Mouse (Mus musculus) thymus, postnatal 10 days (tissue): ENCODE measurements around the gene Ppip5k1.

ENCODE experiments used
- DNase-seq, 2 experiments: peaks; one replicate each; pipeline ENCODE4 v3.0.0; 2021; ENCODE audit warnings: low spot score in 2 of 2

The Ppip5k1 gene

DNA sequence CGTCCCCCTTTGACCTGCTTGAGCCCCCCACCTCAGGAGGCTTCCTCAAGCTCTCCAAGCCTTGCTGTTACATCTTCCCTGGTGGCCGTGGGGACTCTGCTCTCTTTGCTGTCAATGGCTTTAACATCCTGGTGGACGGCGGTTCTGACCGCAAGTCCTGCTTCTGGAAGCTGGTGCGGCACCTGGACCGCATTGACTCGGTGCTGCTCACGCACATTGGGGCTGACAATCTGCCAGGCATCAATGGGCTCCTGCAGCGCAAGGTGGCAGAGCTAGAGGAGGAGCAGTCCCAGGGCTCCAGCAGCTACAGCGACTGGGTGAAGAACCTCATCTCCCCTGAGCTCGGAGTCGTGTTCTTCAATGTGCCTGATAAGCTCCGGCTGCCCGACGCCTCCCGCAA is 55.7 kb downstream of the Ppip5k1 start:
- DNase-seq, result no peak

DNA sequence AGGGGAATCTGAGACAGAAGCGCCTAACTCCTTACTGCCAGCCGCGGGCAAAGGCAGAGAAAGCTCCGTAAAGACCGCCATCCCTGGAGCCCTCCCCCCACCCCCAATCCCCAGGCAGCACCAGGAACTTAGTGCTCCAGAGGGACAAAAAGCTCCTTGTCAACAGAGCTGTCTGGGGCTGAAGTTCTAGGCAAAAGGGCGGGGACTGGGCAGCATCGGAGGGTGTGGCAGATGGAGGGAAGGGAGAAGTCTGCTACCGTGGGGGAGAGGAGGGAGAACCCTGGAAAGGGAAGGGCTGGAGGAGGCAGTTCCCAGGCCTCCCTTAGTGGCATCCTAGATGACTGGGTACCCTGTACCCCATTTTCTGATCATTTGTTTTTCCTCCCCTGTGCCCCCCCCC is 57.1 kb downstream of the Ppip5k1 start:
- no peak for DNase-seq

DNA sequence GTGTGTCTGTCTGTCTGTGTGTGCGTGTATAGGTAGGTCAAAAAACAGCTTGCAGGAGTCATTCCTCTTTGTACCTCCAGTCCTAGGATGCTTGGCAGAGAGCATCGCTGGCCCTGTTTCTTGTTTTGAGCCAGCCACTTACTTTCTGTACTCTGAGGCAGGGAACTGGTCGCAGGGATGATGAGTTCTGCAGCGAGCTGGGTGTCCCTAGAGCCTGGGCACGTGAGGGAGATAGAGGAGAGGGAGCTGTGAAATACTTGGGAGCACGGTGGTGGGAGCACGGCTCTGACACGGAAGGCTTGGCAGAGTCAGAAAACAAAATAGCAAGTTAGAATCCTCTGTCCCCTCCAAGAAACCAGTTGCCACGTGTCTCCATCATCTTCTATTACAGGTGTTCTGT is 57.5 kb downstream of the Ppip5k1 start:
- DNase-seq, result no peak

DNA sequence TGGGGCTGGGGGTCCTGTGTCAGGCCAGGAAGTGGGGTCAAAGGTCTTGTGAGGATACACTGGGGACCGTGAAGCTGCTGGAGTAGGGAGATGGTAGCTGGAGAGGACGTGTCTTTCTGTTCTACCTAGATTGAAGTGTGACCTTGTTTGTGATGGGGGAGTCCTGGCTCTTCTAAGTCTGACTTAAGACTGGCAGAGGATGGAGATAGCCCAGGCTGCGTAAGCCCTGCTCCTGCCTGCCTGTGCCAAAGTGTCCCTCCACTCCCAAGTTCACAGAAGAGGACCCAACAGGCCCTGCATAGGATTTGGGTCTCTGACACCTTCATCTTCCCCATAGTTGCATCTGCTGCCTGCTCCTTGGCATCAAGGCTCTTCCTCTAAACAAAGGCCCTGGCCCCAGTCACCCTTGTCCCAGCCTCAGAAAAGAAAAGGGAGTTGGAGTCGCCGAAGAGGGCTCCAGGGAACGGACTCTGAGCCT is 58.4 kb downstream of the Ppip5k1 start:
- DNase-seq, result no peak

DNA sequence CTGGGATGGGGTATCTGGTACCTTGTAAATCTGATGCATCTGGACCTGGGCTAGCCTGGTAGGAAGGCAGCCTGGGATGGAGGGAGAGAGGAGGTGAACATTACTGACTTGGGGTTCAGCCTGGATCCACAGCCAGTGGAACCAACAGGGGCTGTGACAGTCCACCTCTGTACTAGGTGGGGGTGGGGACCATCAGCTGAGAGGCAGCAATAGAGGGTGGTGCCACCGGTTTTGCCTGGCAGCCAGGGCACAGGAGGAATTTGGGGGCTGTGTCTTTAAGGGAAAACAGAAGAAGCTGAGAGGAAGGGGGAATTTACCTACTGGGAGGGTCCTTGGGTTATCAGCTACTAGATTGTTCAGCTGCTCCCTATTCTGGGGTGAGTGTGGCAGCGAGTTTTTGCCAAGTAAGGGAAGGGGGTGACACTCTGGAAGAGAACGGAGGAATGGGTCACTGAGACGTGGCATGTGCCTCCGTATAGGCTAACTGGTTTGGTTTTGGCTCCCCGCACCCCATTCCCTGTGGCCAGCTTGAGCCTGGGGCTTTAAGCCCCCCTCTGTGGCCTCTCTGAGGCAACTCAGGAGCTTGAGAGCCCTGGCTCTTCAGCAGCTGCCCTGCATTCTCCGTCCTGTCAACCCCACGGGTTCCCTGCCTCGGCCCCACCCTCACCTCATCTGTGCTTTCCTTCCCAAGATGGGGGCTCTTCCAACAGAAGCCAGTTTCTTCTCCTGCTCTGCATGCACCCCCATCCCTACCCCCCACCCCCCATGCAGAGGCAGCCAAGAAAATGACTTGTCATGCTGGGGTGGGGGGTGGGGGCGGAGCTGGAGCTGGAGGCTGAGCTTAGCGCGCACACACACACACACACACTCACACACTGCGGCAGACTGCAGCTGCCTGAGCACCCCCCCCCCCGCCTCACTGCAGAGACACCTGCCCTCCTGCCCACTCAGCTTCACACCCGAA is 59.3 kb downstream of the Ppip5k1 start:
- peak; percentile 16 to 34 for DNase-seq

GRCm38 (mm10) chr2:121294753-121295607 is 60.2 kb downstream of the Ppip5k1 start:
- no peak for DNase-seq

- no peak for DNase-seq
Observed at GRCm38 (mm10) chr2:121294182-121294581, 61.0 kb downstream of the Ppip5k1 start.

DNA sequence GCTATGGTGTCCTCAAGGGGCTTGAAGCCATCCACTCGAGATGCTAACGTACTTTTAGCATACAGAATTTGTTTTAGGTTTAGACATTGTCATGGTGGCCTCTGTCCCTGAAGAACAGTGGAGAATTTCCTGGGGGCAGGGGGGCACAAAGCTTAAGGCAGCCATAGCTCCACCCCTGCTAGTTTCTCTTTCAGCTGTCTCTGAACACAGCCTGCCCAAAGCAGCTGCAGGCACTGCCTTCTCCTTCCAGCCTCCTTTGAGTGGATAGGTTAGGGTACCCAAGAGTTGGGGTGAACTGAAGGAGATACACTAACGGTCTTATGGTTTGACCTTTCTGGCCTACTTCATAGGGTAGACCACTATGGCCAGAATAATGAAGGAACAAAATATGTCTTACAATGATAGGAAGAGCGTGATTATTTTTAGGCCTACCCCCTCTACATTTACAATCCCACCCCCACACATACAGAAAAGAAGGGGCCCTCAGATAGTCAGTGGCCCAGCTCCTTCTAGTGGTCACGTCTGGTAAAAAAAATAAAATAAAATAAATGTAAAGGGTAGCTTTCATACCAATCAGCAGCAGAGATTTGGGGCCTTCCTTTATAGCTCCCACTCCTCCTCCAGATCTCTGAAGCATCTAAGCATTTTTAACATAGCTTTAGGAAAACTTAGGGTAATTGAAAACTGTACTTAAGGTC is 62.7 kb downstream of the Ppip5k1 start:
- DNase-seq, result no peak

GRCm38 (mm10) chr2:121289730-121290540 is 65.3 kb downstream of the Ppip5k1 start:
- no peak for DNase-seq

DNA sequence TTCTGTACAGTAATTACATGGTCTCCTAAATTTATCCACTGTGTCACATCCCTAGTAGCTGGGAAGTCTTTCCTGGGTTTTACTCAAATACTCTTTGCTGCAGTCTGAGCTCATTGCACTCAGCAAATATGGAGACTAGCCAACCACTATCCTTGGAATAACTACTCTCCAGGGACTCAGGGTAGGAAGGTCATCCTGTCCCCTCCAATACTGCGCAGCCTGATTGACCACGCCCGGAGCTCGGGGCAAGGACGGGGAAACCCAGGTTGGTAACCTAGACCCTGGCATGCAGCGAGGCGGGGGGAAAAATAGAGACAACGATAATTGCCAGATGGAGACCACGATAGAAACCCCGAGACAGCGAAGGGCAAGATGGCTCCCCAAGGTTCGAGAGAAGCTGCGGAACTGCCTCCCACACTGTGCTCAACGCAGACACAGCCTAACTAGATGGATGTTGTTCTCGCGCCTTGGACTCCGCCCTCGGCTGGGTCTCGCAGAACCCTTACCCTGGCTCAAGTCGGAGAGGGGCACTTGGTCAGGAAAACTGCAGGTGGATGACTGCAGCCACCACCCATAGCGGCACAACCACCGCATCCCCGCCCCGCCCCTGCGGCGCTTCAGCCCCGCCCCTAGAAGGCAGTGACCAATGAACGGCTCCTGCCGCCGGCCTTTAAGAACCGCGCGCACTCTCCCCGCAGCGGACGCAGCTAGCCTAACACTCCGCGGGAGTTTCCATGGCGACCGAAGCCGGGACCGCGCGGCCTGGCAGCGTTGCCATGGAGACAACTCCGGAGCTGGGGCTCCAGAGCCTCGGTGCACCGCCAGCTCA is 66.1 kb downstream of the Ppip5k1 start, which contains the start of gene Map1a:
Map1a (plus strand) TSS at position 700 of the 829 bp plus-strand sequence.
- peak; percentile 78 to 81 for DNase-seq

GRCm38 (mm10) chr2:121287850-121288249 is 67.3 kb downstream of the Ppip5k1 start:
- no peak for DNase-seq

- no peak for DNase-seq
Observed at GRCm38 (mm10) chr2:121271928-121272516, 83.2 kb downstream of the Ppip5k1 start.

DNA sequence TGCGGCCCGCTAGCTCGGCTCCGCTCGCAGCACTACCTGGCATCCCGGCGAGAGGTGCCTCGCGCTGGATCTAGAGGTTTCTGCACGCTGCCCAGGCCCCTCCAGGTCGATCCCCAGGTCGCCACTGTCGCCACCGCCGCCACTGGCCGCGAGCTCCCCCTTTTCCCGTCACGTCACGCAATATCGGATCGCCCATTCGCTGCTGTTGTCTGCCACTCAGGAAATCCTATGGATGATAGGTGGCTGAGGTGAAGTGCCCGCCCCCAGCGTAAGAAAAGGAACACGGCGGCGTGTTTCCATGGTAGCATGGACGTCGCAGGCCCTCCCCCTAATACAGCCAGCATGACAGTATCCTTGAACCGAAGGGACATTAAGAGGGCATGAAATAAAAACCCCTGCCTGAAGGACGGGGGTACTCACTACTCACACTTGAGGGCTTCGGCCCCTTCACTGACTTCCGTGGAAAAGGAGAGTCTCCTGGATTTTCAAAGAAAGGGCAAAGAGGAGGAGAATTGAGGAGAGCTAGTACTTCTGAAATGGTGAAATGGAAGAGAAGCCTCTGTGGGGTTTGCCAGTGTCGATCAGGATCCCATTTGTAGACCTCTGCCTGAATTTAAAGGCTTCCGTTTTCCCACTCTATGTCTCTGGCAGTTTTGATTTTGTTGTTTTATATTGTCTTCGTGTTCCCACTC is 83.8 kb downstream of the Ppip5k1 start, which contains the start of gene Trp53bp1:
Trp53bp1 (minus strand) TSS at position 172 of the 692 bp plus-strand sequence.
- peak; percentile 89 for DNase-seq

DNA sequence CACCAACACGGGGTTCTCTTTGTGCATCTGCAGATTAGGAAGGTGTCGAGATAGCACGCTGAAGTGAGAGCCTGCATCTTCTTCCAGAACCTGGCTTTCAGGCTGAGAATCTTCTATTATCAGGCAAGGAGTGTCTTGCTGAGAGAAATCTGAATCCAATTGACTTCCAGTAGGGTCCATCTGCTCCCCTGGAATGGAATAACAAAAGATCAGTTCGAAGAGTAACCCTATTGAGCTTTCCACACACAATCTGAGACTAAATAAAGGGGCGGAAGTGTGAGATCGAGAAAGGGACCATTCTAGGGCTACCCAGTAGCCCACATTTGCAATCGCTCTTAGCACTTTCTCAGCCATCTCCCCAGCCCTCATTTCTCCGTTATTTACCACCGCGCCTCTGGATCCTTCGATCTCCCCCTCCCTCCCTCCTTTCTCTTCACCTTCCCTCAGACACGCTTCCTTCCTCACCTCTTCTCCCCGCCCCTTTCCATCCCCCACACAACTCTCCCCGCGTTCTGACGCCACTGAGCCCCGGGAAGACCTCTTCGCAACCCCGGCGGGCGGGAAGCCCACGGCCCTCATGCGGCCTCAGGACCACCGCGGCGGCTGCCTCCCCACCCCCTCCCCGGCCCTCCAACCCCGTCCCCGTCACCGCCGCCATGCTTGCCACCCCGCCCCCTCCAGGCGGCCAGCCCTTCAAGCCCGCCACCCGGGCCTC is 84.5 kb downstream of the Ppip5k1 start:
- peak in 1 of 2 experiments; percentile 20 for DNase-seq

- no peak for DNase-seq
Observed at GRCm38 (mm10) chr2:121268446-121268845, 86.8 kb downstream of the Ppip5k1 start.
